Mouse (Mus musculus) brain, embryonic 18.5 days (tissue): ENCODE measurements around the gene Slit1.

Experiments used
- DNase-seq: peaks from one replicate; pipeline ENCODE4 v3.0.0-alpha.2; 2012; ENCODE audit warnings: low read depth, low spot score

Gene Slit1

GRCm38 (mm10) chr19:41688251-41688650 lies 55.2 kb downstream of the Slit1 start:
- no peak for DNase-seq

GRCm38 (mm10) chr19:41687836-41688235 lies 55.6 kb downstream of the Slit1 start:
- DNase-seq: no peak

- DNase-seq: no peak
These were observed 57.3 kb downstream of the Slit1 start for GRCm38 (mm10) chr19:41686194-41686593.

- DNase-seq: no peak
These were observed 57.9 kb downstream of the Slit1 start for GRCm38 (mm10) chr19:41685453-41686086.

GRCm38 (mm10) chr19:41684874-41685273 lies 58.6 kb downstream of the Slit1 start:
- no peak for DNase-seq

- DNase-seq: no peak
These were observed 59.5 kb downstream of the Slit1 start for GRCm38 (mm10) chr19:41683951-41684350.

- DNase-seq: no peak
These were observed 63.2 kb downstream of the Slit1 start for GRCm38 (mm10) chr19:41680267-41680666.

GRCm38 (mm10) chr19:41679028-41679427 lies 64.4 kb downstream of the Slit1 start:
- no peak for DNase-seq

DNA sequence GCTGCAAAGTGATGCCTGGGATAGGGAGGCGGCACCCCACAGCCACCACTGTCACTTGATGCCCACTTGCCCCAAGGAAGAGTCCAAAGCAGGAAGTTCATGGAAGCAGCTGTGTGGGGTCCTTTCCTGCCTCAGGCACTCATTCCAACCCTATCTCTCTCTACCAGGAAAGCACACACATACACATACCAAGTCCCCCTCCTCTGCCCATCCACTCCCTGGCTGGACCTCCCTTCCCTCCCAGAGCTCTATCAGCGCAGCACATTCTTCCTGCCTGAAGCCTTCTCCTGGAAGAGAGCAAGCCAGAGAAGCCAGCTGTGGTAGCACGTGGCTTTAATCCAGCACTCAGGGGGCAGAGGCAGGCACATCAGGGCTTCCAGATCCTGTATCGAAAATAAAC lies 65.9 kb downstream of the Slit1 start:
- no peak for DNase-seq

- no peak for DNase-seq
These were observed 67.9 kb downstream of the Slit1 start for GRCm38 (mm10) chr19:41675583-41675982.

DNA sequence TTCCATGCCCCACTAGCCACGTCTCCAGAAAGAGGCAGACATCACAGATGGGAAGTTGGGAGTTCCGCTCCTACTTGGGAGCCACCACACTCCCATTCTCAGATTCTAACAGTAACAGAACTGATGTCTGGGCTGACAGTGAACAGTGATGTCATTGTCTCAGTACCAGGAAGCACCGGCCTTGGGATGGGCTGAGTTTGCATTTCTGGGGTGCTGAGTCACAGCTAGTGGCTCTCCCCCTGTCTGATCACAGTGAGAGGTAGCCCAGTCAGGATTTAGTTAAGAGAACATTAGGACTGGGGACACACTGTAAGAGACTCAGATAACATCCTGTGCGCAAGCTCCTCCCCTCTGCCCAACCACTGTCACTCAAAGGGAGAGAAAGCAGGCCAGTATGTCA lies 69.1 kb downstream of the Slit1 start:
- no peak for DNase-seq

GRCm38 (mm10) chr19:41672836-41673235 lies 70.6 kb downstream of the Slit1 start:
- no peak for DNase-seq

- DNase-seq: no peak
These were observed 72.5 kb downstream of the Slit1 start for GRCm38 (mm10) chr19:41670931-41671330.

DNA sequence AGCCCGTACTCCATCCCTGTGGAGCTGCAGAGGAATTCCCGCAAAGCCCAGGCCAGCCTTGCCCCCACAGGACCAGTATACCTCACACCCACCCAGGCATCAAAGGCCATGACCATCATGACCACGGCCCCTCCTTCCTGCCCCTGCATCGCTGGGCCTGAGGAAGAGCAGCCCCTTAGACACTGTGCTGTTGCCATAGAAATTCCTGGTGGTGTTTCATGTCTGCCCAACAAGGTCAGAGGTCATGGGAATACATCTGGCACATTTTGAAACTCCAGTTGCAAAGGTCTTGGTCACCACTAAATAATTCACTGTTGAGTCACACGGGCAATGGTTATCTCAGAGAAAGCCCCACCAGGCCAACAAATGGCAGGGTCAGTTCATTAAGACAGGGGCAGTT lies 73.0 kb downstream of the Slit1 start:
- no peak for DNase-seq

- DNase-seq: no peak
These were observed 73.6 kb downstream of the Slit1 start for GRCm38 (mm10) chr19:41669747-41670342.

DNA sequence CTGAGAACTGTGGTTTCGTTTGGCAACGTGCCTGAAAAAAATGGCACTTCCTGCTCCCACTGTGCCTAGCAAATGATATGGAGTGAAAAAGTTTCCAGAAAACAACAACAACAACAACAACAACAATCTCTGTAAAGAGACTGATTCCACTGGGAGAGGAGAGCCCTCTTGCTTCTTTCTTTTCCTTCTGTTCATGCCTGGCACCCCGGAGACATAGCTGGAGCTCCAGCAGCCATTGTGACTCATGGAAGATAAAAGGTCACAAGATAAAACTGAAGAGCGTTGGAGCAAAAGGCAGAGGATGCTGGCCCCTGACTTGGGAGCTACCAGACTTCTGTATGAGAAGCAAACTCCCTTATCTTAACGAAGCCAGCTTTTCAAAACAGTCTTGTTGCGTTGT lies 75.9 kb downstream of the Slit1 start:
- DNase-seq: no peak

DNA sequence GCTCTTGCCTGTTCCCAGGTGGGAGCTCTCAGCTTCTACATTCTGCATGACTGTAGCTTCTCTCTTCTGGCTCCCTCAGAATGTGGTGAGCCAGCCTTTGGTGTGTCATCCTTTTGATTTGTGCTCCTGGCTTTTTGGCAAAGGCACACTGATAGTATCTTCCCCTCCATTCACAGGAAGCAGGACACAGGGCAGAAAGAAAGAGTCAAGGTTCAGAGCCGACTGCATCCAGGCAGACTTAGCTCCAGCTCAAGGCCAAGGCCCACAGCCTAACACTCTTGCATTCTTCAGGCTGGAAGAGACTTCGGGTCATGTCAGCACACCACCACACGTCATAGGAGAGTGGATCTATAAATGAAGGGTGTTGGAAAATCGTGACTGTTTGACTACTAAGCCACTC lies 77.5 kb downstream of the Slit1 start:
- no peak for DNase-seq

GRCm38 (mm10) chr19:41663506-41664242 lies 79.8 kb downstream of the Slit1 start:
- DNase-seq: no peak

- DNase-seq: no peak
These were observed 82.0 kb downstream of the Slit1 start for GRCm38 (mm10) chr19:41661466-41661865.

- DNase-seq: no peak
These were observed 82.5 kb downstream of the Slit1 start for GRCm38 (mm10) chr19:41660999-41661374.

DNA sequence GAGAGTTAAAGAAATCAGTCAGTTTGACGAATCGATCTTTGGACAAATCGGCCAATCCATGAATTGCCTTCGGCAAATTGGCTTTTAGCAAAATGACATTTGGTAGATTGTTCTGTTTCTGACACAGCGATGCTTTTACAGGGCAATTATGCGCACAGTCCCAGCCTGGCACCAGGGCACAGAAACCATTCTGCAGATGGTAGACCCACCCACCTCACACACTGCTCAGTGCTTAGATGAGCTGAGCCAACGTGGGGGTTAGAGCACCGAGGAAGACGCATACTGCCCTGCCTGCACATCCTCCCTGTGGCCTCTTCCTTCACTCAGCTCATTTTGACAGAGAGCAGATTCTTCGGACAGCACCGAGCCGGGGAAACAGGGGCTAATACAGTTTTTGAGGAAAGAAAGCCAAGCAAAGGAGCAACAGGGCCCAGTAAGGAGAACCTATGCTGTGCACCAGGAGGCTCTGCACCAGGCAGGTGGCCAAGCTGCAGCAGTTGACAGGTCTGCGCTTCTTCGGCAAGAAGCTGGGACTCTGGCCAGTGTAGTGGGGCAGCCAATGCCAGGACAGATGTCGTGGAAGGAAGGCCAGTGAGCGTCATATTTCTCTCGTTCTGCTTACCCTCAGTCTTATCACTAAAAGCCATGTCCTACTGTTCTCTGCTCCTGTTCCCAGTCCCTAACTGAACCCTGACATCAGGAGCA lies 83.0 kb downstream of the Slit1 start:
- DNase-seq: no peak

GRCm38 (mm10) chr19:41657446-41657845 lies 86.0 kb downstream of the Slit1 start:
- no peak for DNase-seq
